Mouse (Mus musculus) MEL (cell line): Measurements from ENCODE around the gene Gmds. TPM values are rescaled to one million over a fixed set of nuclear protein-coding genes. Genes with fewer than 3 reads are reported as not detected.

Experiments used
- DNase-seq: peaks from one replicate; pipeline ENCODE4 v3.0.0; 2011; ENCODE audit warnings: low read depth, low spot score
- H3K27ac ChIP-seq: 2 replicates; pipeline ENCODE4 v1.5.1; 2012; ENCODE audit warnings: low read depth, mild to moderate bottlenecking, control low read depth, low read length, moderate library complexity; ENCODE audit not compliant: control insufficient read depth
- H3K27me3 ChIP-seq, 2 experiments: fragments of 150-350 bp in 1 of 2; sonication (generic) in 1 of 2; 2 replicates each; pipeline ENCODE4 v1.6.1; 2012; ENCODE audit warnings: low read length in 2 of 2, mild to moderate bottlenecking in 2 of 2, improper control_type of control experiment in 1 of 2, moderate library complexity in 1 of 2; ENCODE audit not compliant: insufficient read depth in 2 of 2, control insufficient read depth in 1 of 2
- H3K36me3 ChIP-seq, 2 experiments: 2 replicates each; pipeline ENCODE4 v1.6.1; 2012 to 2014; ENCODE audit warnings: low read length in 2 of 2, improper control_type of control experiment in 1 of 2, inconsistent platforms in 1 of 2, mild to moderate bottlenecking in 1 of 2; ENCODE audit not compliant: insufficient read depth in 2 of 2, control insufficient read depth in 1 of 2
- H3K4me1 ChIP-seq, 2 experiments: fragments of 150-350 bp in 1 of 2; sonication (generic) in 1 of 2; 2 replicates each; pipeline ENCODE4 v1.6.1; 2012; ENCODE audit warnings: low read length in 2 of 2, improper control_type of control experiment in 1 of 2, mild to moderate bottlenecking in 1 of 2; ENCODE audit not compliant: insufficient read depth in 2 of 2, control insufficient read depth in 1 of 2
- H3K4me3 ChIP-seq, 2 experiments: fragments of 150-350 bp in 1 of 2; sonication (generic) in 1 of 2; 2 replicates each; pipeline ENCODE4 v1.5.1; 2012; ENCODE audit warnings: low read depth in 2 of 2, low read length in 2 of 2, mild to moderate bottlenecking in 2 of 2, moderate library complexity in 2 of 2, control low read depth in 1 of 2, improper control_type of control experiment in 1 of 2; ENCODE audit not compliant: control insufficient read depth in 1 of 2, insufficient read depth in 1 of 2
- H3K79me2 ChIP-seq: 2 replicates; pipeline ENCODE4 v1.6.1; 2012; ENCODE audit warnings: mild to moderate bottlenecking, low read length, moderate library complexity; ENCODE audit not compliant: control insufficient read depth, poor library complexity, insufficient read depth
- H3K9ac ChIP-seq: 2 replicates; pipeline ENCODE4 v1.6.1; 2012; ENCODE audit warnings: low read depth, mild to moderate bottlenecking, control low read depth, low read length, moderate library complexity; ENCODE audit not compliant: control insufficient read depth, poor library complexity, severe bottlenecking
- H3K9me3 ChIP-seq: fragments of 150-350 bp; sonication (generic); replicated peaks from 2 replicates; pipeline ENCODE4 v1.6.1; 2012; ENCODE audit warnings: mild to moderate bottlenecking, low read length, improper control_type of control experiment, moderate library complexity; ENCODE audit not compliant: insufficient read depth
- BHLHE40 ChIP-seq: IDR thresholded peaks from 2 replicates; pipeline ENCODE4 v1.6.1; 2012; ENCODE audit warnings: low read depth, mild to moderate bottlenecking, inconsistent platforms, low read length, improper control_type of control experiment, borderline replicate concordance
- CHD1 ChIP-seq: IDR thresholded peaks from 2 replicates; pipeline ENCODE4 v1.6.1; 2012; ENCODE audit warnings: low read depth, mild to moderate bottlenecking, inconsistent platforms, low read length, improper control_type of control experiment
- CHD2 ChIP-seq: IDR thresholded peaks from 2 replicates; pipeline ENCODE4 v1.6.1; 2011; ENCODE audit warnings: low read length, improper control_type of control experiment
- E2F4 ChIP-seq: IDR thresholded peaks from 2 replicates; pipeline ENCODE4 v1.6.1; 2011; ENCODE audit warnings: low read depth, low read length, improper control_type of control experiment, borderline replicate concordance
- ELF1 ChIP-seq: IDR thresholded peaks from 2 replicates; pipeline ENCODE4 v1.6.1; 2014; ENCODE audit warnings: low read depth, mild to moderate bottlenecking, inconsistent platforms, low read length, improper control_type of control experiment, moderate library complexity
- EP300 ChIP-seq, 2 experiments: IDR thresholded peaks; 2 replicates each; pipeline ENCODE4 v1.6.1; 2011; ENCODE audit warnings: improper control_type of control experiment in 2 of 2, low read length in 2 of 2, low read depth in 1 of 2, mild to moderate bottlenecking in 1 of 2
- ETS1 ChIP-seq: IDR thresholded peaks from 2 replicates; pipeline ENCODE4 v1.6.1; 2012; ENCODE audit warnings: low read depth, mild to moderate bottlenecking, inconsistent platforms, low read length, improper control_type of control experiment, moderate library complexity
- JUND ChIP-seq: IDR thresholded peaks from 2 replicates; pipeline ENCODE4 v1.6.1; 2011; ENCODE audit warnings: low read depth, mild to moderate bottlenecking, improper control_type of control experiment, low read length
- MXI1 ChIP-seq: IDR thresholded peaks from 2 replicates; pipeline ENCODE4 v1.6.1; 2011; ENCODE audit warnings: mild to moderate bottlenecking, low read depth, low read length, improper control_type of control experiment
- MYC ChIP-seq: IDR thresholded peaks from 2 replicates; pipeline ENCODE4 v1.6.1; 2011; ENCODE audit warnings: low read depth, mild to moderate bottlenecking, low read length, improper control_type of control experiment, moderate library complexity
- NRF1 ChIP-seq: IDR thresholded peaks from 2 replicates; pipeline ENCODE4 v1.6.1; 2014; ENCODE audit warnings: low read depth, mild to moderate bottlenecking, inconsistent platforms, low read length, improper control_type of control experiment, moderate library complexity; ENCODE audit not compliant: poor library complexity, insufficient read depth, severe bottlenecking
- POLR2A ChIP-seq, 2 experiments: IDR thresholded peaks; 2 replicates each; pipeline ENCODE4 v1.6.1; 2011 to 2012; ENCODE audit warnings: low read length in 2 of 2, mild to moderate bottlenecking in 2 of 2, control low read depth in 1 of 2, improper control_type of control experiment in 1 of 2, low read depth in 1 of 2, moderate library complexity in 1 of 2; ENCODE audit not compliant: control insufficient read depth in 1 of 2, insufficient read depth in 1 of 2, poor library complexity in 1 of 2
- POLR2AphosphoS2 ChIP-seq: IDR thresholded peaks from 2 replicates; pipeline ENCODE4 v1.6.1; 2011; ENCODE audit warnings: low read length, improper control_type of control experiment
- RAD21 ChIP-seq: IDR thresholded peaks from 2 replicates; pipeline ENCODE4 v1.6.1; 2011; ENCODE audit warnings: mild to moderate bottlenecking, low read depth, low read length, improper control_type of control experiment
- SIN3A ChIP-seq: IDR thresholded peaks from 2 replicates; pipeline ENCODE4 v1.6.1; 2012; ENCODE audit warnings: low read length, improper control_type of control experiment, inconsistent platforms
- SMC3 ChIP-seq: IDR thresholded peaks from 2 replicates; pipeline ENCODE4 v1.6.1; 2011; ENCODE audit warnings: low read depth, low read length, improper control_type of control experiment
- TBP ChIP-seq: IDR thresholded peaks from 2 replicates; pipeline ENCODE4 v1.8.0; 2011; ENCODE audit warnings: low read depth, low read length, improper control_type of control experiment
- TCF12 ChIP-seq: IDR thresholded peaks from 2 replicates; pipeline ENCODE4 v1.6.1; 2014; ENCODE audit warnings: low read depth, mild to moderate bottlenecking, inconsistent platforms, low read length, improper control_type of control experiment, moderate library complexity
- UBTF ChIP-seq: IDR thresholded peaks from 2 replicates; pipeline ENCODE4 v1.6.1; 2012; ENCODE audit warnings: low read depth, mild to moderate bottlenecking, inconsistent platforms, low read length, improper control_type of control experiment, moderate library complexity, borderline replicate concordance; ENCODE audit not compliant: insufficient read depth
- USF1 ChIP-seq: IDR thresholded peaks from 2 replicates; pipeline ENCODE4 v1.6.1; 2014; ENCODE audit warnings: low read depth, mild to moderate bottlenecking, inconsistent platforms, low read length, improper control_type of control experiment, moderate library complexity
- ZKSCAN1 ChIP-seq: IDR thresholded peaks from 2 replicates; pipeline ENCODE4 v1.6.1; 2012; ENCODE audit warnings: low read depth, mild to moderate bottlenecking, inconsistent platforms, low read length, improper control_type of control experiment, moderate library complexity
- ZMIZ1 ChIP-seq: IDR thresholded peaks from 2 replicates; pipeline ENCODE4 v1.6.1; 2012; ENCODE audit warnings: low read depth, mild to moderate bottlenecking, inconsistent platforms, low read length, improper control_type of control experiment, moderate library complexity
- polyA plus RNA-seq, 2 experiments: library from polyadenylated mRNA; stranded (reverse) in 1 of 2; unstranded in 1 of 2; fragments of >175 nt in 1 of 2; fragments of >200 nt in 1 of 2; gene quantifications; 2 replicates each; pipeline versions ENCODE4 v1.2.1 to v1.2.4; 2012; ENCODE audit warnings: low replicate concordance in 2 of 2, low read depth in 1 of 2; ENCODE audit not compliant: insufficient read length in 2 of 2, insufficient read depth in 1 of 2, missing spikeins in 1 of 2
- total RNA-seq: library from RNA; depleted of rRNA; stranded (reverse); fragments of 300-350 nt; gene quantifications from 2 replicates; pipeline ENCODE4 v1.2.3, GENCODE M21; 2012

The Gmds gene
- total and polyA plus RNA-seq, 3 experiments: 17.4 to 32.2 TPM; not detected in 1

GRCm38 (mm10) chr13:31780299-31780698 is 558.2 kb downstream of the Gmds start:
- no peak overlapping the region for H3K9ac ChIP-seq
- H3K4me3 ChIP-seq: no peak overlapping the region
- H3K27me3 ChIP-seq: no peaks in the 10 kb centered on the region; a peak in 1 of 4 replicates
- DNase-seq: no peak
- H3K36me3 ChIP-seq: no peaks in the 10 kb centered on the region
- no peak overlapping the region for H3K27ac ChIP-seq
- H3K4me1 ChIP-seq: no peaks in the 10 kb centered on the region
- H3K79me2 ChIP-seq: no peaks in the 10 kb centered on the region
- TF ChIP-seq ETS1 (no peak), POLR2A (IDR thresholded peaks at IDR 0.05; ENCODE audit: control insufficient read depth in 1 of 2, insufficient read depth in 1 of 2, low read depth in 1 of 2, low read length in 2 of 2, poor library complexity in 1 of 2) (no peak), NRF1 (no peak), EP300 (IDR thresholded peaks at IDR 0.05; ENCODE audit: low read depth in 1 of 2, low read length in 2 of 2) (no peak), BHLHE40 (no peak), USF1 (no peak)
- no peaks in the 10 kb centered on the region for H3K9me3 ChIP-seq

- no peak for DNase-seq
- no peak overlapping the region for H3K9ac ChIP-seq
- no peaks in the 10 kb centered on the region for H3K4me1 ChIP-seq
- no peak overlapping the region for H3K4me3 ChIP-seq
- no peaks in the 10 kb centered on the region for H3K36me3 ChIP-seq
- H3K9me3 ChIP-seq: no peaks in the 10 kb centered on the region
- H3K79me2 ChIP-seq: no peaks in the 10 kb centered on the region
- TF ChIP-seq CHD2: no peak
- no peak for TF ChIP-seq JUND
- no peak for TF ChIP-seq ZKSCAN1
- TF ChIP-seq MYC: no peak
- no peak for TF ChIP-seq BHLHE40
- no peak for TF ChIP-seq TBP
- TF ChIP-seq CHD1: no peak
- no peak for TF ChIP-seq ETS1
- TF ChIP-seq NRF1: no peak
- no peak for TF ChIP-seq ZMIZ1
- no peak for TF ChIP-seq UBTF
- no peak for TF ChIP-seq EP300 (IDR thresholded peaks at IDR 0.05; ENCODE audit: low read depth in 1 of 2, low read length in 2 of 2)
- TF ChIP-seq RAD21: no peak
- no peak for TF ChIP-seq TCF12
- TF ChIP-seq E2F4: no peak
- no peak for TF ChIP-seq SIN3A
- no peak for TF ChIP-seq ELF1
- no peak for TF ChIP-seq POLR2AphosphoS2
- no peak for TF ChIP-seq MXI1
- no peak for TF ChIP-seq SMC3
- TF ChIP-seq, all 39 proteins: peak for 0
- no peak overlapping the region for H3K27ac ChIP-seq
- no peaks in the 10 kb centered on the region; a peak in 2 of 4 replicates for H3K27me3 ChIP-seq
Observed at GRCm38 (mm10) chr13:31779281-31779981, 559.1 kb downstream of the Gmds start.
